Mouse (Mus musculus): Measurements from ENCODE around the gene Olfr77. TPM values are rescaled to one million over a fixed set of nuclear protein-coding genes. Genes with fewer than 3 reads are reported as not detected.

Gene Olfr77
- total RNA-seq (2021): not detected

GRCm38 (mm10) chr9:19916565-19916964 lies at the start of gene Olfr77:
TSS of gene Olfr77 (plus strand) at chr9:19916865.
- DNase-seq (ENCODE audit: low spot score in 2 of 2): no peak
- intact Hi-C loops (cut with DNase I): no loop called here

GRCm38 (mm10) chr9:19887904-19888303 lies 28.8 kb upstream of the Olfr77 start, which contains the start of gene Olfr862:
TSS of gene Olfr862 (minus strand) at chr9:19888004.
- no peak for DNase-seq (ENCODE audit: low spot score in 2 of 2)
- intact Hi-C loops (cut with DNase I): no loop called here

GRCm38 (mm10) chr9:19911170-19911569 lies 5.5 kb upstream of the Olfr77 start:
- DNase-seq (ENCODE audit: low spot score in 2 of 2): no peak
- intact Hi-C loops (cut with DNase I): no loop called here

Other genes with a start within 250 kb of the Olfr77 start
- gene Olfr857, start 207.4 kb upstream of the Olfr77 start, total RNA-seq (2021): not detected
- not detected for gene Olfr58, start 136.6 kb upstream of the Olfr77 start, total RNA-seq (2021)
- gene Olfr859, start 112.0 kb upstream of the Olfr77 start, total RNA-seq (2021): not detected
- not detected for gene Olfr860, start 67.1 kb upstream of the Olfr77 start, total RNA-seq (2021)
- gene Olfr862, start 28.9 kb upstream of the Olfr77 start, total RNA-seq (2021): not detected
- not detected for gene Olfr866, start 111.2 kb downstream of the Olfr77 start, total RNA-seq (2021)
- not detected for gene Olfr867, start 140.7 kb downstream of the Olfr77 start, total RNA-seq (2021)
- not detected for gene Olfr868, start 181.8 kb downstream of the Olfr77 start, total RNA-seq (2021)
- gene Olfr869, start 212.1 kb downstream of the Olfr77 start, total RNA-seq (2021): not detected